Mouse (Mus musculus) C2C12 (cell line): ENCODE data around the gene Vps37d.

Experiments used
- CEBPB ChIP-seq: IDR thresholded peaks from one replicate; pipeline ENCODE4 v1.6.1; 2011; ENCODE audit warnings: low read depth, mild to moderate bottlenecking, control low read depth, moderate library complexity
- CTCF ChIP-seq: IDR thresholded peaks from one replicate; pipeline ENCODE4 v1.5.1; 2011; ENCODE audit not compliant: control insufficient read depth, insufficient read depth, insufficient read length
- FOSL1 ChIP-seq: IDR thresholded peaks from one replicate; pipeline ENCODE4 v1.8.0; 2011; ENCODE audit warnings: mild to moderate bottlenecking, low read length; ENCODE audit not compliant: poor library complexity, insufficient read depth, severe bottlenecking
- MYOD1 ChIP-seq: IDR thresholded peaks from one replicate; pipeline ENCODE4 v1.6.1; 2011; ENCODE audit warnings: low read depth; ENCODE audit not compliant: control insufficient read depth, insufficient read length

DNA sequence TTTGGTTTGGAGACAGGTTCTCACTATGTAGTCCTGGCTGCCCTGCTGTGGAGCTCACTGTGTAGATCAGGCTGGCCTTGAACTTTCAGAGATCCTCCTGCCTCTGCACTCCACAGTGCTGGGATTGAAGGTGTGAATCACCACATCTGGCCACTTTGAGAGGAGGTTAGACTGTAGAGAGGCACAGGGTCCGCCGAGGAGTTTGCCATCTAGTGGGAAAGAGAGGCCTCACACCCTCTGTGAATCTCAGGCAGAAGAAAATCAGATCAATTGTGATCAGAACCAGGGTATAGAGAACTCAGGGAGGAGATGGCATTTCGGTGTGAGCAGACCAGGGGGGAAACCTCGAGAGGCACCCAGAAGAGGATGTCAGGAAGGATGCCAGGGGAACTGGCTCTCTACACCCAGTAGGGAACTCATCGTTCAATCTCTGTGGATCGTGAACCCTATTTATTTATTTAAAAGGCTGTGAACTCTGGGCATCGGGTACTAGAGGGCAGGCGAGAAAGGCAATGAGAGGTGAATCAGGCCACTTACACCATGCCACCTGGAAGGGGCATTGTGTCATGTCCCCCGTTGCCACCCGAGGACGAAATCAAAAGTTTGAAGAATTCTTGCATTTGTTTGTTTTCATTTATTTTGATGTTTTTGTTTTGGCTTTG, 26.1 kb upstream of the Vps37d start:
- TF ChIP-seq CTCF (no peak), CEBPB (no peak), FOSL1 (no peak), MYOD1 (no peak)
